Mouse (Mus musculus): ENCODE results near the gene Dpp6. TPM values are rescaled to one million over a fixed set of nuclear protein-coding genes. Genes with fewer than 3 reads are reported as not detected.
A peak's percentile ranks its signal among the peaks of the same experiment; 100 is the strongest.

The Dpp6 gene
- polyA plus RNA-seq, 1 experiment from 2014 or later, result 7.1 TPM

DNA sequence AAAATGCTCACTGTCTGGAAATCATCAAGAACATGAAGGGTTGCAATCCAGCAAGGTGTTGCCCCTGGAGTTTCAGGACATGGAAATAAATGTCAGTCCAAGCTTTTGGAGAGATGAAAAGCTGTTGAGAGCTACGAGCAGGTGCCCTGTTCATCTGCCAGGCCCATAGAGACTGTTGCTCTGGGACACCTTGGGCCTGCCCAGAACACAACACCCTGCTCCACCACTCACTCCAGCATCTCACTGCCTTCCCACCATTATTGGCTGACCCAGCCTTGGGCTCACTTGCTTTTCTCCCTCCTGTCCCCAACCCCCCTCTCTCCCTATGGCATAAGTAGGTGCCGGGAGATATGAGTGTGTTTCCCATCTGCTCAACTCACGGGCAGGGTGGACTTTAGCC, 162.8 kb downstream of the Dpp6 start:
- Histone ChIP-seq H3K4me3 (ENCODE audit: low read depth, low read length) (no peak overlapping the region), H3K27ac (ENCODE audit: low read depth, low read length) (no peak overlapping the region), H3K4me2 (ENCODE audit: low read depth, low read length, severe bottlenecking) (no peak overlapping the region), H3K27me3 (ENCODE audit: control insufficient read depth, insufficient read depth, low read length) (no peaks in the 10 kb centered on the region), H3K4me1 (replicated peaks; ENCODE audit: control insufficient read depth, insufficient read depth, low read length) (no peaks in the 10 kb centered on the region), H3K36me3 (ENCODE audit: control insufficient read depth, insufficient read depth, low read length) (no peaks in the 10 kb centered on the region), H3K9ac (ENCODE audit: low read length) (no peak overlapping the region), H3K9me3 (ENCODE audit: control insufficient read depth, low read length) (no peaks in the 10 kb centered on the region)
- WGBS, result 80% methylated on average over 3 of the region's 3 CpGs
- no peak for DNase-seq (ENCODE audit: low spot score)
- no peak for ATAC-seq (replicated peaks; ENCODE audit: low FRiP score)

- no peak overlapping the region for H3K27ac ChIP-seq (ENCODE audit: low read depth, low read length)
- no peaks in the 10 kb centered on the region for H3K27me3 ChIP-seq (ENCODE audit: control insufficient read depth, insufficient read depth, low read length)
- no peaks in the 10 kb centered on the region for H3K9me3 ChIP-seq (ENCODE audit: control insufficient read depth, low read length)
- H3K36me3 ChIP-seq (ENCODE audit: control insufficient read depth, insufficient read depth, low read length), result no peaks in the 10 kb centered on the region
- ATAC-seq (replicated peaks; ENCODE audit: low FRiP score) (no peak; the same call in 1 of the 2 replicates), DNase-seq (ENCODE audit: low spot score) (no peak)
- H3K4me2 ChIP-seq (ENCODE audit: low read depth, low read length, severe bottlenecking), result no peak overlapping the region
- no peaks in the 10 kb centered on the region; the same call in 1 of the 2 replicates for H3K4me1 ChIP-seq (replicated peaks; ENCODE audit: control insufficient read depth, insufficient read depth, low read length)
- no peak overlapping the region for H3K9ac ChIP-seq (ENCODE audit: low read length)
- WGBS, result 19% methylated on average over 1 of the region's 1 CpGs
- H3K4me3 ChIP-seq (ENCODE audit: low read depth, low read length), result no peak overlapping the region
These were observed 168.1 kb downstream of the Dpp6 start for GRCm38 (mm10) chr5:26985114-26985513.

DNA sequence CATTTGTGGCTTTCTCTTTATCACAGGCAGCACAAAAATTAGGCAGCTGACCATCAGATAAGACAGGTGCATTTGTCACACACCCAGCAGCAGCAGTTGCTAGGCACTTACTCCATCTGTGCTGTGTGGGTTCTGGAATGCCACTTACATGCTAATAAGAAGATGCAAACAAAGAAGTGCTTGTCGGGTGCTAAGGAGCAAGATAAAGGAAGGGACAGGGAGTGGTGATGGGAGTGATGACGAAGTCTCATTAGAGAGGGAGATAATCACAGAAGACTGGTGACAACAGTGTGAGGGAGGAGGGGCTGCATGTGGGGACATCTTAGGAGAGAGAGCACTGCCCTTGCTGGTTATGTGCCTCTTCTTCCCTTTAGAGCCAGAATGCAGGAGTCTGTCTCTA, 174.6 kb downstream of the Dpp6 start:
- 10% methylated on average over 2 of the region's 2 CpGs for WGBS
- Histone ChIP-seq H3K9ac (ENCODE audit: low read length) (no peak overlapping the region), H3K9me3 (ENCODE audit: control insufficient read depth, low read length) (no peaks in the 10 kb centered on the region), H3K27me3 (ENCODE audit: control insufficient read depth, insufficient read depth, low read length) (no peaks in the 10 kb centered on the region), H3K4me2 (ENCODE audit: low read depth, low read length, severe bottlenecking) (no peak overlapping the region), H3K27ac (ENCODE audit: low read depth, low read length) (peak overlapping the region; percentile 3; the same call in 1 of the 2 replicates), H3K4me3 (ENCODE audit: low read depth, low read length) (no peak overlapping the region), H3K36me3 (ENCODE audit: control insufficient read depth, insufficient read depth, low read length) (no peaks in the 10 kb centered on the region), H3K4me1 (replicated peaks; ENCODE audit: control insufficient read depth, insufficient read depth, low read length) (peaks cover 10% of the 10 kb centered on the region)
- ATAC-seq (replicated peaks; ENCODE audit: low FRiP score) (peak; percentile 92), DNase-seq (ENCODE audit: low spot score) (peak; percentile 57)

DNA sequence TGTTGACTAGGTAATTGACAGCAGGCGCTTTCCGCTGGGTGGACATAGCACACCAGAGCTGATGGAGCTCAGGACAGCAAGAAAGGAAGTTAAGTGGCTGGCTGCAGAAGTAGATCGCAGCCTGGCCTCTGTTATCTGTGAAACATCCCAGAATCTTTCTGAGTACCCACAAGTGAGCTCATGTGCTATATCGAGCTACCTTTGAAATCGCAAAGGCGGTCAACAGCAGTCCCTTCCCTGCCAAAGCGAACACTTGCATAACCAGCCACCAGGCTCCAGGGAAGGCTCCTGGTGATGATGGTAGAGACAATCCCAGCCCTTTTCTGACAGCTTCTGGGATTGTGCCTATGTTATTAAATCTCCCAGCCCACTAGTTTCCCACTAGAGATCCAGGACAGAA, 186.5 kb downstream of the Dpp6 start:
- ATAC-seq (replicated peaks; ENCODE audit: low FRiP score) (no peak), DNase-seq (ENCODE audit: low spot score) (no peak)
- Histone ChIP-seq H3K9me3 (ENCODE audit: control insufficient read depth, low read length) (no peaks in the 10 kb centered on the region), H3K27ac (ENCODE audit: low read depth, low read length) (no peak overlapping the region), H3K4me3 (ENCODE audit: low read depth, low read length) (no peak overlapping the region), H3K4me1 (replicated peaks; ENCODE audit: control insufficient read depth, insufficient read depth, low read length) (no peaks in the 10 kb centered on the region), H3K9ac (ENCODE audit: low read length) (no peak overlapping the region), H3K36me3 (ENCODE audit: control insufficient read depth, insufficient read depth, low read length) (no peaks in the 10 kb centered on the region), H3K4me2 (ENCODE audit: low read depth, low read length, severe bottlenecking) (no peak overlapping the region), H3K27me3 (ENCODE audit: control insufficient read depth, insufficient read depth, low read length) (no peaks in the 10 kb centered on the region)
- WGBS, result 96% methylated on average over 7 of the region's 7 CpGs

DNA sequence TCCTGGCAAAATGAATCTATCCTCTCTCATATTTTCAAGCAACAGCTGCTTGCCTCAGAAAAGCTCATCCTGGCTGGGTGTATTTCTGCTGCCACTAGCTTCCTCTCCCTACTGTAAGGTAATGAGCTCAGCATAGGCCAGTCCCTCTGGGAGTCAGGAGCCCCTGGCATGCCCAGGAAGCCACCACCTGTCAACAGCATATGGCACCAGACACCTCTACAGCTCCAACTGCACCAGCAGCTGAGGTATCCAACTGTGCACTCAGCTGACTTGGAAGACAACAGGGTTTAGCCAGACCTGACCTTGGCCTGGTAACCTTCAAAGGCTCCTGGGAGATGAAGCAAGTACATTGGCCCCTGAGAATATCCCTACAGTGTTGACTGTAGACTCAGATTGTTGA, 192.2 kb downstream of the Dpp6 start:
- DNase-seq (ENCODE audit: low spot score), result no peak
- H3K27ac ChIP-seq (ENCODE audit: low read depth, low read length), result no peak overlapping the region
- no peak overlapping the region for H3K4me2 ChIP-seq (ENCODE audit: low read depth, low read length, severe bottlenecking)
- no peak for ATAC-seq (replicated peaks; ENCODE audit: low FRiP score)
- H3K4me1 ChIP-seq (replicated peaks; ENCODE audit: control insufficient read depth, insufficient read depth, low read length), result no peaks in the 10 kb centered on the region
- H3K27me3 ChIP-seq (ENCODE audit: control insufficient read depth, insufficient read depth, low read length), result no peaks in the 10 kb centered on the region
- H3K36me3 ChIP-seq (ENCODE audit: control insufficient read depth, insufficient read depth, low read length), result no peaks in the 10 kb centered on the region
- no peak overlapping the region for H3K4me3 ChIP-seq (ENCODE audit: low read depth, low read length)
- H3K9me3 ChIP-seq (ENCODE audit: control insufficient read depth, low read length), result no peaks in the 10 kb centered on the region
- no peak overlapping the region for H3K9ac ChIP-seq (ENCODE audit: low read length)

DNA sequence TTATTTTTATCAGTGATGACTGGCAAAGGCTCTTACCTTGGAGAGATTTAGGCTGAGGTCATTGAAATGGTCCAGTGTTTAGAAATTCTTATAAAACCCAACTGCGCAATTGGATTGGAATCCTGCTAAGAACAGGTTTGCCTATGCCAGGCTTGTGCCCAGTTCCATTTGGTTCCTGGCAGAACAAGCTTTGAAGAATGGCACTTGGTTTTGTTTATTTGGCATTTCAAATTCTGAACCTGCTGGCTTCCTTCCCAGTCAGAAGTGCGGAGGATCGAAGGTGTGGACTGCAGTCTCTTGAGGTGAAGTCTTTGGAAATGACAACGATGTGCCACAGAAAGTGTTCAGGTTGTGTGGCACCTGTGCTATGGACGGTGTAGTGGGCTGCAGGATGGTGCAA, 193.6 kb downstream of the Dpp6 start:
- 93% methylated on average over 5 of the region's 5 CpGs for whole genome bisulfite sequencing
- Histone ChIP-seq H3K9me3 (ENCODE audit: control insufficient read depth, low read length) (no peaks in the 10 kb centered on the region), H3K4me1 (replicated peaks; ENCODE audit: control insufficient read depth, insufficient read depth, low read length) (no peaks in the 10 kb centered on the region), H3K4me3 (ENCODE audit: low read depth, low read length) (no peak overlapping the region), H3K36me3 (ENCODE audit: control insufficient read depth, insufficient read depth, low read length) (no peaks in the 10 kb centered on the region), H3K9ac (ENCODE audit: low read length) (no peak overlapping the region), H3K4me2 (ENCODE audit: low read depth, low read length, severe bottlenecking) (no peak overlapping the region), H3K27me3 (ENCODE audit: control insufficient read depth, insufficient read depth, low read length) (no peaks in the 10 kb centered on the region), H3K27ac (ENCODE audit: low read depth, low read length) (no peak overlapping the region)
- ATAC-seq (replicated peaks; ENCODE audit: low FRiP score) (no peak), DNase-seq (ENCODE audit: low spot score) (no peak)

DNA sequence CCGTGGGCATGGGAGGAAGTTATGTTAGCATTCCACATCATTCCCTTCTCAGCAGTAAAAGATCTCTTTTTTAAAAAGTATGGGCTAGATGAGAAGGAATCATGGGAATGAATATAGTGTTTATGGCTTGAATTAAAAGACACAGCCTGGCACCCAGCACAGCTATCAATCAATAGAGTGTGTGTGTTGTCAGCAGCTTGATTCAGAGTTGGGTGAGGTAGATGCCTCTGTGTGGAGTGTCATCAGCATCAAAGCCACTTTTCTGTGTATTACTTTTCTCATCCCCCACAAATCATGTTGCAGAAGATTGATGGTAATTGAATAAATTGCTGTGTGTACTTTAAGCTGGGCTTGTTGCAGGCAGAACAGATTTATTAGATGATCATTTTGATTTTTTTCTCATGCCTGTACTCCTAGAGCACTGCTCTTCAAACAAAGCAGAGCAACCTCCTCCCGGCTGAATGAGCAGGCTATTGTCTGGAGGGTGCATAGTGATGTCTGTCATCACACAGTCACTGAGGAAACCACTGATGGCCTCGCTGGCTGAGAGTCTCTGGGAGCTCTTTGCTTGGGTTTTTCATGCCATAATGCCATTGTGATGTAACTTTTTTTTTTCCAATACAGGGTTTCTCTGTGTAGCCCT, 201.4 kb downstream of the Dpp6 start:
- H3K4me1 ChIP-seq (replicated peaks; ENCODE audit: control insufficient read depth, insufficient read depth, low read length), result no peaks in the 10 kb centered on the region
- H3K9ac ChIP-seq (ENCODE audit: low read length), result no peak overlapping the region
- no peak for DNase-seq (ENCODE audit: low spot score)
- no peak overlapping the region for H3K27ac ChIP-seq (ENCODE audit: low read depth, low read length)
- H3K9me3 ChIP-seq (ENCODE audit: control insufficient read depth, low read length), result no peaks in the 10 kb centered on the region
- H3K4me2 ChIP-seq (ENCODE audit: low read depth, low read length, severe bottlenecking), result no peak overlapping the region
- H3K4me3 ChIP-seq (ENCODE audit: low read depth, low read length), result no peak overlapping the region
- ATAC-seq (replicated peaks; ENCODE audit: low FRiP score), result no peak
- no peaks in the 10 kb centered on the region for H3K36me3 ChIP-seq (ENCODE audit: control insufficient read depth, insufficient read depth, low read length)
- H3K27me3 ChIP-seq (ENCODE audit: control insufficient read depth, insufficient read depth, low read length), result no peaks in the 10 kb centered on the region
- WGBS, result 54% methylated on average over 3 of the region's 3 CpGs

GRCm38 (mm10) chr5:27028611-27029010, 211.6 kb downstream of the Dpp6 start:
- H3K9me3 ChIP-seq (ENCODE audit: control insufficient read depth, low read length), result no peaks in the 10 kb centered on the region
- H3K27ac ChIP-seq (ENCODE audit: low read depth, low read length), result no peak overlapping the region
- no peaks in the 10 kb centered on the region for H3K36me3 ChIP-seq (ENCODE audit: control insufficient read depth, insufficient read depth, low read length)
- H3K4me1 ChIP-seq (replicated peaks; ENCODE audit: control insufficient read depth, insufficient read depth, low read length), result no peaks in the 10 kb centered on the region
- H3K9ac ChIP-seq (ENCODE audit: low read length), result no peak overlapping the region
- ATAC-seq (replicated peaks; ENCODE audit: low FRiP score) (no peak), DNase-seq (ENCODE audit: low spot score) (no peak)
- no peak overlapping the region for H3K4me3 ChIP-seq (ENCODE audit: low read depth, low read length)
- no peaks in the 10 kb centered on the region for H3K27me3 ChIP-seq (ENCODE audit: control insufficient read depth, insufficient read depth, low read length)
- 34% methylated on average over 1 of the region's 1 CpGs for WGBS
- no peak overlapping the region for H3K4me2 ChIP-seq (ENCODE audit: low read depth, low read length, severe bottlenecking)

GRCm38 (mm10) chr5:27029784-27030183, 212.8 kb downstream of the Dpp6 start:
- ATAC-seq (replicated peaks; ENCODE audit: low FRiP score), result no peak
- H3K27me3 ChIP-seq (ENCODE audit: control insufficient read depth, insufficient read depth, low read length), result no peaks in the 10 kb centered on the region
- no peak overlapping the region for H3K27ac ChIP-seq (ENCODE audit: low read depth, low read length)
- WGBS, result 13% methylated on average over 5 of the region's 5 CpGs
- DNase-seq (ENCODE audit: low spot score), result peak; percentile 55
- no peak overlapping the region for H3K4me2 ChIP-seq (ENCODE audit: low read depth, low read length, severe bottlenecking)
- H3K36me3 ChIP-seq (ENCODE audit: control insufficient read depth, insufficient read depth, low read length), result no peaks in the 10 kb centered on the region
- H3K4me1 ChIP-seq (replicated peaks; ENCODE audit: control insufficient read depth, insufficient read depth, low read length), result no peaks in the 10 kb centered on the region
- no peak overlapping the region for H3K4me3 ChIP-seq (ENCODE audit: low read depth, low read length)
- no peaks in the 10 kb centered on the region for H3K9me3 ChIP-seq (ENCODE audit: control insufficient read depth, low read length)
- H3K9ac ChIP-seq (ENCODE audit: low read length), result no peak overlapping the region

All from forebrain, embryonic 11.5 days (tissue).